Mouse (Mus musculus): ENCODE measurements around the gene Bptf. TPM values are rescaled to one million over a fixed set of nuclear protein-coding genes. Genes with fewer than 3 reads are reported as not detected.

Gene Bptf
- total and polyA plus RNA-seq, 3 experiments = 22.1 to 63.9 (median 28.0) TPM

DNA sequence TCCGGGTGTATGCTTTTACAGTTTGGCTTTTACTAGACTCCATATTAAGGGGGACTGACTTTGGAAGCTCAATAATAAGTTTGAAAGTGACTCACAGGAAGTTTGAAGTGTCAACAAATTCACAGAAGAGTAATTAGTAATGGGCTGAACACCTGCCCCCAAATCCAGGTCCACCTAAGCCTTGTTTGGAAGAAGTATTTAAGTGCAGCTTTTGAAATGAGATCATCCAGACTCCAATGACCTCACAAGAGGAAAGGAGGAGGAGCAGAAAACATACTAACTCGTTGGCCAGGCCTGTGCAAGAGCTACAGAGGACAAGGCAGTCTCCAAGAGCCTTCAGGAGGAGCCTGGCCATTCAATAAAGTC is 28.7 kb downstream of the Bptf start:
- Histone ChIP-seq H3K4me2 (ENCODE audit: insufficient read depth, low read depth, poor library complexity, severe bottlenecking) (peak overlapping the region; percentile 69; the same call in 1 of the 2 replicates), H3K27ac (ENCODE audit: insufficient read depth, low read depth) (peak overlapping the region; percentile 72), H3K27me3 (replicated peaks) (no peaks in the 10 kb centered on the region), H3K4me3 (replicated peaks in 1 of 3; ENCODE audit: low read depth in 2 of 3, low read length in 2 of 3, poor library complexity in 1 of 3) (no peak overlapping the region), H3K36me3 (replicated peaks in 1 of 2; ENCODE audit: control insufficient read depth in 1 of 2, insufficient read depth in 1 of 2, low read length in 1 of 2) (peaks cover 14 to 42% of the 10 kb centered on the region in 2 experiments), H3K4me1 (ENCODE audit: control insufficient read depth in 1 of 2, insufficient read depth in 2 of 2) (peaks cover 26 to 71% of the 10 kb centered on the region in 2 experiments), H3K9me3 (replicated peaks; ENCODE audit: low read length) (no peaks in the 10 kb centered on the region), H3K9ac (ENCODE audit: insufficient read depth, low read depth) (peak overlapping the region; percentile 25; the same call in 1 of the 2 replicates), H3K79me2 (replicated peaks; ENCODE audit: control insufficient read depth, extremely low read depth, insufficient read depth, poor library complexity, severe bottlenecking) (peaks cover 60% of the 10 kb centered on the region)
- in situ Hi-C loops (cut with MboI; ENCODE audit: low pct_ligation_motif_present, low pct_unique_long_range_greater_than_20kb, low sequenced_read_pairs) (no loop called here), dilution Hi-C loops (cut with MboI; ENCODE audit: extremely low pct_ligation_motif_present, extremely low pct_unique_long_range_greater_than_20kb, low sequenced_read_pairs) (no loop called here)
- TF ChIP-seq CHD1 (IDR thresholded peaks at IDR 0.05; ENCODE audit: low read depth, low read length) = peak; percentile 15; the same call in 1 of the 2 replicates
- 0 out of 2 replicates have a peak, but pooled peaks have one; percentile 17 for TF ChIP-seq JUN (IDR thresholded peaks at IDR 0.05; ENCODE audit: insufficient read depth, low read depth, low read length)
- no peak for TF ChIP-seq BHLHE40 (IDR thresholded peaks at IDR 0.05; ENCODE audit: low read depth, low read length)
- 0 out of 2 replicates have a peak, but pooled peaks have one; percentile 2 for TF ChIP-seq MAZ (IDR thresholded peaks at IDR 0.05; ENCODE audit: low read depth, low read length)
- DNase-seq (ENCODE audit: extremely low read depth) = peak; percentile 45

- dilution Hi-C loops (cut with MboI; ENCODE audit: extremely low pct_ligation_motif_present, extremely low pct_unique_long_range_greater_than_20kb, low sequenced_read_pairs) = no loop called here
- Histone ChIP-seq H3K9me3 (replicated peaks; ENCODE audit: low read length) (no peaks in the 10 kb centered on the region), H3K9ac (ENCODE audit: insufficient read depth, low read depth) (peak overlapping the region; percentile 25), H3K4me3 (replicated peaks in 1 of 3; ENCODE audit: low read depth in 2 of 3, low read length in 2 of 3, poor library complexity in 1 of 3) (peak overlapping the region in 2 of 3 experiments; percentile 17 to 37), H3K4me1 (ENCODE audit: control insufficient read depth in 1 of 2, insufficient read depth in 2 of 2) (peaks cover 22 to 65% of the 10 kb centered on the region in 2 experiments), H3K27me3 (replicated peaks) (no peaks in the 10 kb centered on the region), H3K79me2 (replicated peaks; ENCODE audit: control insufficient read depth, extremely low read depth, insufficient read depth, poor library complexity, severe bottlenecking) (peaks cover 58% of the 10 kb centered on the region), H3K27ac (ENCODE audit: insufficient read depth, low read depth) (peak overlapping the region; percentile 72), H3K36me3 (replicated peaks in 1 of 2; ENCODE audit: control insufficient read depth in 1 of 2, insufficient read depth in 1 of 2, low read length in 1 of 2) (peaks cover 20 to 46% of the 10 kb centered on the region in 2 experiments), H3K4me2 (ENCODE audit: insufficient read depth, low read depth, poor library complexity, severe bottlenecking) (peak overlapping the region; percentile 69)
- peak; percentile 93 for DNase-seq (ENCODE audit: extremely low read depth)
- in situ Hi-C loops (cut with MboI; ENCODE audit: low pct_ligation_motif_present, low pct_unique_long_range_greater_than_20kb, low sequenced_read_pairs) = no loop called here
- 0 out of 2 replicates have a peak, but pooled peaks have one; percentile 43 for TF ChIP-seq TBP (conservative IDR thresholded peaks at IDR 0.05; ENCODE audit: low read depth, low read length)
- no peak for TF ChIP-seq PAX5 (IDR thresholded peaks at IDR 0.05; ENCODE audit: low read length)
- peak; percentile 24; the same call in 1 of the 2 replicates for TF ChIP-seq HCFC1 (IDR thresholded peaks at IDR 0.05; ENCODE audit: low read depth, low read length)
- no peak for TF ChIP-seq CHD2 (IDR thresholded peaks at IDR 0.05; ENCODE audit: low read length)
- TF ChIP-seq MAFK (IDR thresholded peaks at IDR 0.05; ENCODE audit: insufficient replicate concordance, low read length) = no peak
- no peak for TF ChIP-seq UBTF (IDR thresholded peaks at IDR 0.05; ENCODE audit: low read depth, low read length)
- TF ChIP-seq CHD1 (IDR thresholded peaks at IDR 0.05; ENCODE audit: low read depth, low read length) = peak; percentile 53; the same call in 1 of the 2 replicates
- TF ChIP-seq E2F4 (IDR thresholded peaks at IDR 0.05; ENCODE audit: insufficient replicate concordance, low read depth, low read length) = no peak
- TF ChIP-seq ETS1 (conservative IDR thresholded peaks at IDR 0.05; ENCODE audit: low read depth, low read length) = no peak
- peak; percentile 64 for TF ChIP-seq JUND (conservative IDR thresholded peaks at IDR 0.05; ENCODE audit: low read depth, low read length)
- peak; percentile 45 for TF ChIP-seq BHLHE40 (IDR thresholded peaks at IDR 0.05; ENCODE audit: low read depth, low read length)
- TF ChIP-seq MAZ (IDR thresholded peaks at IDR 0.05; ENCODE audit: low read depth, low read length) = 0 out of 2 replicates have a peak, but pooled peaks have one; percentile 49
- peak; percentile 68; the same call in 1 of the 2 replicates for TF ChIP-seq MYC (IDR thresholded peaks at IDR 0.05; ENCODE audit: low read depth, low read length)
- TF ChIP-seq USF2 (conservative IDR thresholded peaks at IDR 0.05; ENCODE audit: low read depth, low read length) = no peak
- no peak for TF ChIP-seq RAD21 (IDR thresholded peaks at IDR 0.05; ENCODE audit: low read depth, low read length)
- no peak for TF ChIP-seq POLR2A (IDR thresholded peaks at IDR 0.05; ENCODE audit: low read depth, low read length)
- peak; percentile 63 for TF ChIP-seq ELF1 (IDR thresholded peaks at IDR 0.05; ENCODE audit: low read depth, low read length)
- TF ChIP-seq SMC3 (IDR thresholded peaks at IDR 0.05; ENCODE audit: low read depth, low read length) = no peak
- no peak for TF ChIP-seq USF1 (IDR thresholded peaks at IDR 0.05; ENCODE audit: low read depth, low read length)
- no peak for TF ChIP-seq POLR2AphosphoS2 (IDR thresholded peaks at IDR 0.05; ENCODE audit: low read depth, low read length)
- TF ChIP-seq CTCF (conservative IDR thresholded peaks at IDR 0.05 in 1 of 2, IDR thresholded peaks at IDR 0.05 in 1 of 2; ENCODE audit: low read depth in 2 of 2, low read length in 2 of 2) = no peak
- no peak for TF ChIP-seq NRF1 (IDR thresholded peaks at IDR 0.05; ENCODE audit: low read depth, low read length)
- peak; percentile 42 for TF ChIP-seq SIN3A (IDR thresholded peaks at IDR 0.05; ENCODE audit: low read length)
- peak; percentile 86 for TF ChIP-seq IRF4 (IDR thresholded peaks at IDR 0.05; ENCODE audit: low read depth, low read length)
- TF ChIP-seq ZMIZ1 (IDR thresholded peaks at IDR 0.05; ENCODE audit: low read depth, low read length) = no peak
- TF ChIP-seq GABPA (IDR thresholded peaks at IDR 0.05; ENCODE audit: insufficient replicate concordance, low read depth, low read length) = no peak
- TF ChIP-seq ZC3H11A (IDR thresholded peaks at IDR 0.05; ENCODE audit: low read depth, low read length) = no peak
- peak; percentile 34; the same call in 1 of the 2 replicates for TF ChIP-seq EP300 (IDR thresholded peaks at IDR 0.05; ENCODE audit: low read length)
- TF ChIP-seq MXI1 (IDR thresholded peaks at IDR 0.05; ENCODE audit: low read depth, low read length) = peak; percentile 21; the same call in 1 of the 2 replicates
- no peak for TF ChIP-seq MAX (IDR thresholded peaks at IDR 0.05; ENCODE audit: low read length)
Observed at GRCm38 (mm10) chr11:107102465-107103223, 29.3 kb downstream of the Bptf start.

Data from CH12.LX (cell line).